Mouse (Mus musculus) midbrain, embryonic 11.5 days (tissue): ENCODE data around the gene Fam118a. TPM values are rescaled to one million over a fixed set of nuclear protein-coding genes. Genes with fewer than 3 reads are reported as not detected.
"Not testable (repeated sequence)": the region's sequence is repeated elsewhere in the genome, so short reads cannot be mapped to it uniquely, and the experiment has no call there.

Source experiments
- ATAC-seq: fragments of 200-750 bp; cut with Nextera tagmentation; 2 replicates; pipeline ENCODE4 v1.8.0; 2017; ENCODE audit warnings: moderate TSS enrichment, moderate library complexity; ENCODE audit not compliant: low FRiP score
- DNase-seq: peaks from one replicate; pipeline ENCODE4 v3.0.0; 2015; ENCODE audit warnings: low spot score; ENCODE audit errors: missing footprints
- H3K27ac ChIP-seq: fragments of 300-500 bp; sonication (generic); 2 replicates; pipeline ENCODE4 v1.5.1; 2014; ENCODE audit warnings: low read depth, low read length
- H3K27me3 ChIP-seq: fragments of 300-500 bp; sonication (generic); 2 replicates; pipeline ENCODE4 v1.6.1; 2014; ENCODE audit warnings: mild to moderate bottlenecking, low read length, moderate library complexity, mixed read lengths; ENCODE audit not compliant: control insufficient read depth, insufficient read depth
- H3K36me3 ChIP-seq: fragments of 300-500 bp; sonication (generic); 2 replicates; pipeline ENCODE4 v1.6.1; 2014; ENCODE audit warnings: mild to moderate bottlenecking, low read length, moderate library complexity, mixed read lengths; ENCODE audit not compliant: control insufficient read depth, insufficient read depth
- H3K4me1 ChIP-seq: fragments of 300-500 bp; sonication (generic); 2 replicates; pipeline ENCODE4 v1.6.1; 2014; ENCODE audit warnings: low read length; ENCODE audit not compliant: control insufficient read depth, insufficient read depth
- H3K4me2 ChIP-seq: fragments of 300-500 bp; sonication (generic); 2 replicates; pipeline ENCODE4 v1.6.1; 2014; ENCODE audit warnings: mild to moderate bottlenecking, moderate library complexity
- H3K4me3 ChIP-seq: fragments of 300-500 bp; sonication (generic); 2 replicates; pipeline ENCODE4 v1.5.1; 2014; ENCODE audit warnings: low read depth, low read length
- H3K9ac ChIP-seq: fragments of 300-500 bp; sonication (generic); 2 replicates; pipeline ENCODE4 v1.6.1; 2014; ENCODE audit warnings: low read length
- H3K9me3 ChIP-seq: fragments of 300-500 bp; sonication (generic); 2 replicates; pipeline ENCODE4 v1.6.1; 2016; ENCODE audit warnings: low read length; ENCODE audit not compliant: control insufficient read depth
- WGBS: fragments of 180-500 bp; shearing (Covaris S2); extraction: QIAGEN DNeasy Blood & Tissue Kit; methylation state at CpG from one replicate; pipeline ENCODE4 v1.1.7; 2014; 5-methylcytosine and 5-hydroxymethylcytosine counted together
- polyA plus RNA-seq: library from polyadenylated mRNA; unstranded; fragments of >200 nt; fragmentation: Nextera tagmentation; extraction: Ambion mirVana; gene quantifications from 2 replicates; pipeline ENCODE4 v1.2.1, GENCODE M21; 2014

The Fam118a gene
- polyA plus RNA-seq, result 30.1 and 32.1 TPM in 2 replicates

GRCm38 (mm10) chr15:85028648-85029047 lies at the start of gene Fam118a:
Gene Fam118a (plus strand): TSS chr15:85028948.
- not testable (repeated sequence) for H3K9me3 ChIP-seq, DNase-seq, ATAC-seq, H3K36me3 ChIP-seq, H3K4me3 ChIP-seq, H3K27ac ChIP-seq, H3K27me3 ChIP-seq, H3K4me1 ChIP-seq, H3K4me2 ChIP-seq, H3K9ac ChIP-seq
- WGBS, result 57% methylated on average over 1 of the region's 1 CpGs

- H3K9me3 ChIP-seq, result no peaks in the 10 kb centered on the region
- 82% methylated on average over 9 of the region's 9 CpGs for WGBS
- ATAC-seq, result no peak
- H3K36me3 ChIP-seq, result no peaks in the 10 kb centered on the region
- H3K4me3 ChIP-seq, result no peak overlapping the region
- no peaks in the 10 kb centered on the region for H3K27me3 ChIP-seq
- peaks cover 7% of the 10 kb centered on the region for H3K4me1 ChIP-seq
- H3K9ac ChIP-seq, result no peak overlapping the region
- no peak overlapping the region for H3K4me2 ChIP-seq
- DNase-seq, result no peak
- H3K27ac ChIP-seq, result no peak overlapping the region
Observed at GRCm38 (mm10) chr15:84981609-84982313, 47.0 kb upstream of the Fam118a start.

GRCm38 (mm10) chr15:84982888-84983287 lies 45.9 kb upstream of the Fam118a start:
- H3K36me3 ChIP-seq, result no peaks in the 10 kb centered on the region
- H3K27me3 ChIP-seq, result no peaks in the 10 kb centered on the region
- no peak overlapping the region for H3K4me3 ChIP-seq
- no peaks in the 10 kb centered on the region for H3K9me3 ChIP-seq
- no peak overlapping the region for H3K4me2 ChIP-seq
- DNase-seq (no peak), ATAC-seq (no peak)
- H3K9ac ChIP-seq, result no peak overlapping the region
- H3K27ac ChIP-seq, result no peak overlapping the region
- peaks cover 12% of the 10 kb centered on the region for H3K4me1 ChIP-seq
- 86% methylated on average over 3 of the region's 3 CpGs for WGBS

GRCm38 (mm10) chr15:84983721-84984120 lies 45.0 kb upstream of the Fam118a start:
- H3K36me3 ChIP-seq, result no peaks in the 10 kb centered on the region
- H3K4me3 ChIP-seq, result no peak overlapping the region
- DNase-seq (no peak), ATAC-seq (no peak)
- H3K4me2 ChIP-seq, result no peak overlapping the region
- H3K9ac ChIP-seq, result no peak overlapping the region
- no peaks in the 10 kb centered on the region for H3K9me3 ChIP-seq
- H3K27me3 ChIP-seq, result no peaks in the 10 kb centered on the region
- no peak overlapping the region for H3K27ac ChIP-seq
- peaks cover 16% of the 10 kb centered on the region for H3K4me1 ChIP-seq
- 92% methylated on average over 7 of the region's 7 CpGs for WGBS

- no peak overlapping the region for H3K4me2 ChIP-seq
- 89% methylated on average over 12 of the region's 12 CpGs for WGBS
- no peaks in the 10 kb centered on the region for H3K9me3 ChIP-seq
- peaks cover 18% of the 10 kb centered on the region for H3K4me1 ChIP-seq
- DNase-seq (no peak), ATAC-seq (no peak)
- H3K27me3 ChIP-seq, result no peaks in the 10 kb centered on the region
- no peaks in the 10 kb centered on the region for H3K36me3 ChIP-seq
- H3K27ac ChIP-seq, result no peak overlapping the region
- no peak overlapping the region for H3K4me3 ChIP-seq
- no peak overlapping the region for H3K9ac ChIP-seq
Observed at GRCm38 (mm10) chr15:84985516-84986160, 43.1 kb upstream of the Fam118a start.

GRCm38 (mm10) chr15:84986171-84987019 lies 42.4 kb upstream of the Fam118a start:
- no peak for DNase-seq
- Histone ChIP-seq H3K27ac (no peak overlapping the region), H3K4me1 (peaks cover 18% of the 10 kb centered on the region)

GRCm38 (mm10) chr15:84987020-84987815 lies 41.5 kb upstream of the Fam118a start:
- ATAC-seq (peak; percentile 70), DNase-seq (peak; percentile 95)
- Histone ChIP-seq H3K27ac (peak overlapping the region; percentile 14; the same call in 1 of the 2 replicates), H3K9ac (peak overlapping the region; percentile 93), H3K4me1 (peaks cover 18% of the 10 kb centered on the region), H3K9me3 (no peaks in the 10 kb centered on the region), H3K4me3 (peak overlapping the region; percentile 90), H3K27me3 (no peaks in the 10 kb centered on the region), H3K36me3 (no peaks in the 10 kb centered on the region), H3K4me2 (peak overlapping the region; percentile 90)
- under 1% methylated on average over 50 of the region's 53 CpGs for WGBS

More at GRCm38 (mm10) chr15:84986171-84987019, 42.4 kb upstream of the Fam118a start:
- no peaks in the 10 kb centered on the region for H3K9me3 ChIP-seq
- 75% methylated on average over 4 of the region's 4 CpGs for WGBS
- peak overlapping the region; percentile 93 for H3K9ac ChIP-seq
- peak overlapping the region; percentile 90 for H3K4me2 ChIP-seq
- H3K4me3 ChIP-seq, result peak overlapping the region; percentile 90
- ATAC-seq, result no peak
- no peaks in the 10 kb centered on the region for H3K27me3 ChIP-seq
- H3K36me3 ChIP-seq, result no peaks in the 10 kb centered on the region
